Mouse (Mus musculus): Measurements from ENCODE around the gene Alkbh5.
"Not testable (repeated sequence)": the region's sequence is repeated elsewhere in the genome, so short reads cannot be mapped to it uniquely, and the experiment has no call there.

The Alkbh5 gene

GRCm38 (mm10) chr11:60541831-60542230 is 5.7 kb downstream of the Alkbh5 start:
- in situ Hi-C loops (cut with MboI; ENCODE audit: low sequenced_read_pairs), result no loop called here

- in situ Hi-C loops (cut with MboI; ENCODE audit: low sequenced_read_pairs), result not testable (repeated sequence)
Observed at GRCm38 (mm10) chr11:60543211-60543610, 7.0 kb downstream of the Alkbh5 start.

GRCm38 (mm10) chr11:60545433-60545832 is 9.3 kb downstream of the Alkbh5 start:
- in situ Hi-C loops (cut with MboI; ENCODE audit: low sequenced_read_pairs), result no loop called here

- in situ Hi-C loops (cut with MboI; ENCODE audit: low sequenced_read_pairs), result no loop called here
Observed at GRCm38 (mm10) chr11:60548112-60548511, 11.9 kb downstream of the Alkbh5 start.

- in situ Hi-C loops (cut with MboI; ENCODE audit: low sequenced_read_pairs), result no loop called here
Observed at GRCm38 (mm10) chr11:60553091-60553490, 16.9 kb downstream of the Alkbh5 start.

GRCm38 (mm10) chr11:60557675-60558074 is 21.5 kb downstream of the Alkbh5 start:
- in situ Hi-C loops (cut with MboI; ENCODE audit: low sequenced_read_pairs), result no loop called here

- in situ Hi-C loops (cut with MboI; ENCODE audit: low sequenced_read_pairs), result no loop called here
Observed at GRCm38 (mm10) chr11:60559342-60559741, 23.2 kb downstream of the Alkbh5 start.

- in situ Hi-C loops (cut with MboI; ENCODE audit: low sequenced_read_pairs), result not testable (repeated sequence)
Observed at GRCm38 (mm10) chr11:60574006-60574405, 37.8 kb downstream of the Alkbh5 start.
